Mouse (Mus musculus) thymus, postnatal 14 days (tissue): Measurements from ENCODE around the gene Kifc5b.
A peak's percentile ranks its signal among the peaks of the same experiment; 100 is the strongest.
"Not testable (repeated sequence)": the region's sequence is repeated elsewhere in the genome, so short reads cannot be mapped to it uniquely, and the experiment has no call there.

Source experiments
- DNase-seq: peaks from one replicate; pipeline ENCODE4 v3.0.0; 2021

The Kifc5b gene

GRCm38 (mm10) chr17:26916711-26917482 lies at the start of gene Kifc5b:
Gene Kifc5b, plus strand, starts transcription at chr17:26917091.
- peak; percentile 99 for DNase-seq

GRCm38 (mm10) chr17:26868756-26869155 lies 48.1 kb upstream of the Kifc5b start:
- DNase-seq = no peak

DNA sequence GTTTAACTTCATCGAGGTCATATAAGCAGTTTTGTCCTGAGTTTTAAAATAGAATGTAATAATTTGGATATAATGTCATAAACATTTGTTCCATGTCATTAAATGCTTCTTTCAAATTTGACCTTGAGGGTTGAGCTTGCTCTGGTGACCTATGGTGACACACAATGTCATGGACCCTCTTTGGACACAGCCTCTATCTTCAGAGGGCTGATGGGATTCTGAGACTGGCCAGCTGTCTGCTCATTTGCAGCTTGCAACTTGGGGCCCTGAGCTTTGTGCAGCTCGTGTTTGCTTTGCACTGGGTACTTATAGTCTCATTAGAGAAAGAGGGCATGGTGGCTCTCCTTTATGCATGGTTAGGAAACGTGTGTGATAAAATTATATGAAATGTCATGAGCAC lies 44.0 kb upstream of the Kifc5b start:
- DNase-seq = no peak

GRCm38 (mm10) chr17:26873502-26873901 lies 43.4 kb upstream of the Kifc5b start:
- DNase-seq = no peak

- no peak for DNase-seq
These were observed 42.3 kb upstream of the Kifc5b start for GRCm38 (mm10) chr17:26874542-26874941.

GRCm38 (mm10) chr17:26877927-26878326 lies 39.0 kb upstream of the Kifc5b start:
- no peak for DNase-seq

- DNase-seq = no peak
These were observed 37.7 kb upstream of the Kifc5b start for GRCm38 (mm10) chr17:26879235-26879634.

DNA sequence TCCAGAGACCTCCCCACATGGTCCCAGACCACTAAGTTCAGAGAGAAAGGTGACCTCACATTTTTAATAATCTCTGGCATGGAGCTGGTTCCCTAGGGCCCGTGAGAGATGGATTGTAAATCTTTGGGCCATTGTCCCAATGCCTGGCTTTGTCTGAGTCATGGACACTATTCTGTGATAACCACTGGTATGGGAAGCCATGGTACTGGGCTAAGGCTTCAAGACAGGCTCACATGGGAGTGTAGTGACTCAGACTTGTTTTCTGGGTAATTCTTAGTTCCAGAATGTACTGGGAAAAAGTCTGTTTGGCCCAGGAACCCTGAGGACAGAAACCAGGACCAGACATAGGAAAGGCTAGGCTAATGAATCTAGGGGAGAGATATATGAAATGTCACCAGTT lies 34.2 kb upstream of the Kifc5b start:
- no peak for DNase-seq

DNA sequence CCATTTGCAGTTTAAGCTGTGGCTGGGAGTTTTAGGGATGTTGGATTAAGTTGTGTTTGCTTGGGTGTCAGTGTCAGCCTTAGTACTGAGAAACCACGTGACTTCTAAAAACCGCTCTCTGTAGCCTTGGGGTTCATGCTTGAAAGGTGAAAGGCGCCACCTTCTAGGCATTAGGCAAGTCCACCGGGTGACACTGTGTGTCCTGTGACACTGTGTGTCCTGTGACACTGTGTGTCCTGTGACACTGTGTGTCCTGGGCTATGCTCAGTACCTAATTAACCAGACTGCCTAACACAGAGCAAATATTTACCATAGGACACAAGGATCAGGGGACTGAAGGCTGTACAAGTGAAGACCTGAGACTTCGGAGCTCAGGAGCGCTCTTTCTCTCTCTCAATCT lies 33.3 kb upstream of the Kifc5b start:
- DNase-seq = no peak

DNA sequence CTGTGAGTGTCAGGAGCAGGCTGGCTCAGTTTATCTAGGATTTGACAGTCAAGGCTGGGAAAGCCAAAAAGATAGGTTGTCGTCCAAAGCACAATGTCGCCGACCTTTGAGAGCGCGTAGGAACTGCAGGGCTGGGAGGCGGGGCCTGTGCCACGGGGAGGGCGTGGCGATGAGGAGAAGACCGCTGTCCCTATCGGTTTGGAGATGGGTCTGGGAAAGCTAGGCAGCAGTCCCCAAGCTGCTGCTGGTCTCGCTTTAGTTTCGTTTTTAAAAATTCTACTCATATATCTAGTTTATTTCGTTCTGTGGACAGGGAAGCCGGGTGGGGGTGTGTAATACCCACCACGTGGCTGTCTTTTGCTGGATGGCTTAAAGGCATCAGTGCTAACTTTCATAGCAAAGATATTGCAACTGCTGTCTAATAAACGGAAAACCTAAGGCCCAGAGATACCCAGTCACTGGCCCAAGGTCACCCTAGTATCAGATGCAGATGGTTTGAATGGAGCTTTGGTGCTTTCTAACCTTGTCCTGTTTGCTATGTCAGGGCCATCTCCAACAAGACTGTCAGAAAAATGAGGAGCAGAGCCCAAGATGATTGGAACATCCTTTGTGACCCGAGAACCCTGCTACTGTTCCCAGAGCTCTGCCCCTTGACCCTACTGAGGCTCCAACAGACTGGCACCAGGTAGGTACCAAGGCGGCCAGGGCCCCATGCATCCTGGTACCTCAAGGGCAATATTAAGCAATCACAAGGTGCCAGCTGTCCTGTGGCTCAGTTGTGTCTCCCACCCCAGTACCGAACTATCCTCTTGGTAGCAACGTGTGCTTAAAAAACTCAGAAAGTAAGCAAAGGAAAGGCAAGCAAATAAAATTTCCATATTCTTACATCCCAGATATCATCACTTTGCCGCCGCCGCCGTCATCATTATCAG lies 31.6 kb upstream of the Kifc5b start:
- peak; percentile 85 for DNase-seq

DNA sequence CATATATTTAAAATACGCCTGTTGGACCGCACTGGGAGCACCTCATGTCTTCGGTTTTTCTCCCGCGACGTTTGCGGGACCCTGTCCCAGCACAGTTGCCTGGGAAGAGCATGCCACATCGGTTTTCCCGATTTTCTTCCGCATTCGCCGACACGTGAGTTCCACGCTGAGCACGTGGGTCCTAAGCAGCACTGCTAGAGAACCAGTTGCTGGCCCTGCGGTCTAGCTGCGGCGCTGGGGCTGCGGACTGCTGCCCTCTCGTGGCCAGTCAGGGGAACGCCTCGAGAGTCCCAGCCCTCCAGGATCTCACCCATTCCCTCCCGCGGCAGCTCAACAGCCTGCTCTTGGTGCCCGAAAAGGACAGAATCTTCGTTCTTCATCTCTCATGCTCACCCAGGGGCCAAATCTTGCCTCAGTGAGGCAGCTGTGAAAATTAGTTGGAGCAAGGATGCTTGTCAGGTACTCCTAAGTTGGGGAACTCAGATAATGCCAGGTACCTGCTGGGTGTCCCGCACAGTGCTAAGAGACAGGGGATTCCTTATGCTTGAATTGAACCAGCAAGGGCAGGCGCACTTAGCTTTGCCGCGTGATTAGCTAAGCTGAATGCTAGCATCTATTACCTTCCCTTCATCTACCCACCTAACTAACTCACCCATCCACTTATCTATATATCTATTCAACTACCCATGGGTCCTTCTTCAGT lies 30.7 kb upstream of the Kifc5b start:
- DNase-seq = peak; percentile 85

DNA sequence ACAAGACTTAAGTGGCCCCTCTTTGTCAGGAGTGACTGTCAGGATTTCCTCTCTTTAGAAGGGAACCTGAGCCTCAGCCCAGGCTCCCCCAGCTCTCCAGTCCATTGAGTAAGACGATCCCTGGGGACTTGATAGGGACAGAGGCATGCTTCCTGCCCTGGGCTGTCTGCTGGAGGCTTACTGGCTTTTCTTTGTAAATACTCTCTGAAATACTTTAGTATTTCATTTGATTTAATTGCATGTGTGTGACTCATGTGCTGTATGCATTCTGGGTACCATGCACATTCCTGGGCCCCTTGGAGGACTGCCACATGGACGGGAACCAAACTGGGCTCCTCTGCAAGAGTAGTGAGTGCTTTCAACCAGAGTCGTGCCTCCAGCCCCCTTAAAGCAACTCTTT lies 29.0 kb upstream of the Kifc5b start:
- DNase-seq = no peak

GRCm38 (mm10) chr17:26892635-26893375 lies 24.1 kb upstream of the Kifc5b start:
- DNase-seq = no peak

GRCm38 (mm10) chr17:26893492-26893891 lies 23.4 kb upstream of the Kifc5b start:
- DNase-seq = no peak

DNA sequence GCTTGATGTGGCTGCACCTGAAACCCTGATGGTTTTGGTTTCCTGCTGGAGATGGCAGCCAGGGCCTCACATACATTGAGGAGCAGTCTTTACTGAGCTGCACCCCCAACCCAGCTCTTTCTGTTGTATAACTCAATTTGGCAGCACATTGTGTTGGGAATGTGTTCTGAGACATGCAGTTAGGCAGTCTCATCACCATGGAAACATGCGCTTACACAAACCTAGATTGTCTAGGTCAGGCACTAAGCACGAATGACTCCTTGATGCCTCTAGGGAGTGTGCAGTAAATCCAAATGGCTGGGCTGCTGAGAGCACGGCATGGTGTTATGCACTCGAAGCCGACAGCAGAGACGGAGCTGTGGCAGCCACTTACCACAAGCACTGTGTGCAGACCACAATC lies 22.5 kb upstream of the Kifc5b start:
- no peak for DNase-seq

- DNase-seq = peak; percentile 67
These were observed 21.3 kb upstream of the Kifc5b start for GRCm38 (mm10) chr17:26895578-26895977.

DNA sequence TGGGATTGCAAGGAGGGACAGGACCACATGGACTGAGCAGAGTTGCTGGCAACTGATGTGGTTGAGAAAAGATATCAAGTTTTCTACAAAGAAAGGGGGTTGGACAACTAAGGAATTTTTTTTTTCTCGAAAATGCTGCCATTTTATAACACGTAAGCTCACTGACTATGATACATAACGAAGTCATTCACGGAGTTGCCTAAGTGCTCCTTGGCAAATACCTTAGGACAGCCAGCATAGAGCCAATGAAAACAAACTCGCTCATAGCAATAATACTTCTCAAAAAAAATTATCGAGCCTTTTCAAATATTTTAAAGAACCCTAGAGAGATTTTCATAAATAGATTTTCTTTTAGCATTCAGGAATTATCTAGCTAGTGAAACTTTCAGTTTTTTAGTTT lies 16.0 kb upstream of the Kifc5b start:
- DNase-seq = no peak

GRCm38 (mm10) chr17:26904320-26904719 lies 12.6 kb upstream of the Kifc5b start:
- DNase-seq = no peak

GRCm38 (mm10) chr17:26907506-26907905 lies 9.4 kb upstream of the Kifc5b start:
- DNase-seq = not testable (repeated sequence)

- no peak for DNase-seq
These were observed 1.6 kb upstream of the Kifc5b start for GRCm38 (mm10) chr17:26915248-26915647.

GRCm38 (mm10) chr17:26917560-26917959 lies 669 bp downstream of the Kifc5b start:
- not testable (repeated sequence) for DNase-seq

DNA sequence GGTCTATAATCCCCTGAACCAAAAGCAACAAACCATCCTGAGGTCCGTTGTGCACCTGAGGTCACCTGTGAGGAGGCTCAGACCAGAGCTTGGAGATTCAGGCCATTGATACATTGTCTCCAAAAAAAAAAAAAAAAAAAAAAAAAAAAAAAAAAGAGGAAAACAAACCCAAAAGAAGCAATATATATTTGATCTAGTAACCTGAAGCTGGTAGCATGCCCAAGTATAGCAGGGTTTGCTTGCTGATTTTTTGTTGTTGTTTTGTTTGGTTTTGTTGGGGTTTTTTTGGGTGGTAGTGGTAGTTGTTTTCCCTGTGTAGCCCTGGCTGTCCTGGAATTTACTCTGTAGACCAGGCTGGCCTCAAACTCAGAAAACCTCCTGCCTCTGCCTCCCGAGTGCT lies 1.5 kb downstream of the Kifc5b start:
- DNase-seq = no peak

- DNase-seq = not testable (repeated sequence)
These were observed 2.6 kb downstream of the Kifc5b start for GRCm38 (mm10) chr17:26919516-26919915.
